Mouse (Mus musculus): ENCODE data around the gene Erich3. TPM values are rescaled to one million over a fixed set of nuclear protein-coding genes. Genes with fewer than 3 reads are reported as not detected.

Erich3 gene
- polyA plus RNA-seq, 1 experiment from 2014 or later: not detected

DNA sequence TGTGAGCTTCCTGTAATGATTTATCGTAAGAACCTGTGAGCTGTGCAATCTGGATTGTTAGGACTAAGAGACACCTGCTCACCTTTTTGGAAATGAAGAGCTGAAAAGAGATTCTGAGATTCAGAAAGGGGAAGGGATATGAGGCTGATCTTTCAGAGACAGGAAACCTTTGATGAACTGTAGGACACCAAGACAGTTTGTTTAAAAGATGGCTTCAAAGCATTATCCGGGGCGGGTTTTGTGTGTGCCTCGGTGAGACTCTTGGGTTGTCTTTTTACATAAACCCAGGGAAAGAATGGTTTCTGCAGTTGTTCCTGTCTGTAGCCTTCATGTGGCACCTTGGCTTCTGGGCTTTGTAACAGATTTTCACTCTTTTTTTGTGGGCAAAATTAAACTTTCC lies 30.2 kb downstream of the Erich3 start:
- 70% methylated on average over 4 of the region's 4 CpGs for WGBS
- no peak overlapping the region for H3K4me2 ChIP-seq (ENCODE audit: low read depth, low read length)
- H3K36me3 ChIP-seq (ENCODE audit: control insufficient read depth, insufficient read depth, low read length): no peaks in the 10 kb centered on the region
- peaks cover 8% of the 10 kb centered on the region for H3K4me1 ChIP-seq (ENCODE audit: control insufficient read depth, insufficient read depth, low read length)
- ATAC-seq: no peak
- no peaks in the 10 kb centered on the region for H3K9me3 ChIP-seq (ENCODE audit: control insufficient read depth, low read length)
- H3K4me3 ChIP-seq (ENCODE audit: low read length): no peak overlapping the region
- no peaks in the 10 kb centered on the region for H3K27me3 ChIP-seq (replicated peaks; ENCODE audit: control insufficient read depth, insufficient read depth, low read length)
- H3K27ac ChIP-seq (ENCODE audit: low read length): no peak overlapping the region
- no peak overlapping the region for H3K9ac ChIP-seq (ENCODE audit: low read depth, low read length)

DNA sequence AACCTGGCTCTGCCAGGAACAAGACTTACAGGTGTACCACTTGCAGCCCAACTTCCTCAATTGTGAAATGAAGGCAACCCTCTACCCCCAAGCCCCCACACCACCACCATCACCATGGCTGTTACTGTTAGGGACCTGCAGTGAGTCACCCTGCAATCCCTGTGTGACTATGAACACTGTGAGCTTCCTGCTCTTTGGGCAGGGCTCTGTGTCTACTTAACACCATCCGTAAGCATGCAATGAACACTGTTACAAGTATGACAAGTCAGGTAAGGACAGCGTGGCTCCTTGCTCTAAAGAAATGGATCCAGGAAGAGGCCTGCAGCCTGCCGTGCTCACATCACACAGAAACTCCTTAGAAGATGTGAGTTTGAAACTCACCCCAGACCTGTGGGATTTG lies 33.0 kb downstream of the Erich3 start:
- no peaks in the 10 kb centered on the region for H3K27me3 ChIP-seq (replicated peaks; ENCODE audit: control insufficient read depth, insufficient read depth, low read length)
- WGBS: 85% methylated on average over 3 of the region's 3 CpGs
- no peak overlapping the region for H3K4me2 ChIP-seq (ENCODE audit: low read depth, low read length)

DNA sequence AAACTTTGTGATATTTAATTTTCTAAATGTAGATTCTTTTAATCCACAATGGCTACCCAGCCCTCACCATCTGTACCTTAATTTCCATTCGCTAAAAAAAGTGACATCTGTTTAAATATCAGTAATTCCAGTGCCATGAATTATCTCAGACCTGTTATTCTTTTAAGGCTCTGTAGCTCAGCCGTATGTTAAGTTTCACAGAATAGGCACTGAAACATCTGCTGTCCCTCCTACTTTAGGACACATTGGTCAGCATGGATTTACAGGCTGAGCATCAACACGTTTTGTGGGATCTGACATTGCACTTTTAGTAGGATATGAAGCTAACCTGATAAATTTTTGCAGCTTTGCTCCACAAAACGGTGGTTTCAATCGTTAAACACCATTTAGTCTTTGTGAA lies 35.2 kb downstream of the Erich3 start:
- no peak overlapping the region for H3K4me2 ChIP-seq (ENCODE audit: low read depth, low read length)
- no peak overlapping the region for H3K27ac ChIP-seq (ENCODE audit: low read length)
- ATAC-seq: no peak
- H3K4me1 ChIP-seq (ENCODE audit: control insufficient read depth, insufficient read depth, low read length): peaks cover 4% of the 10 kb centered on the region
- H3K9me3 ChIP-seq (ENCODE audit: control insufficient read depth, low read length): no peaks in the 10 kb centered on the region
- H3K27me3 ChIP-seq (replicated peaks; ENCODE audit: control insufficient read depth, insufficient read depth, low read length): no peaks in the 10 kb centered on the region
- no peaks in the 10 kb centered on the region for H3K36me3 ChIP-seq (ENCODE audit: control insufficient read depth, insufficient read depth, low read length)
- no peak overlapping the region for H3K4me3 ChIP-seq (ENCODE audit: low read length)
- 43% methylated on average over 5 of the region's 5 CpGs for WGBS
- H3K9ac ChIP-seq (ENCODE audit: low read depth, low read length): no peak overlapping the region

More for the DNA sequence above, 33.0 kb downstream of the Erich3 start:
- Histone ChIP-seq H3K9ac (ENCODE audit: low read depth, low read length) (no peak overlapping the region), H3K9me3 (ENCODE audit: control insufficient read depth, low read length) (no peaks in the 10 kb centered on the region), H3K27ac (ENCODE audit: low read length) (no peak overlapping the region), H3K36me3 (ENCODE audit: control insufficient read depth, insufficient read depth, low read length) (no peaks in the 10 kb centered on the region), H3K4me1 (ENCODE audit: control insufficient read depth, insufficient read depth, low read length) (peaks cover 8% of the 10 kb centered on the region), H3K4me3 (ENCODE audit: low read length) (no peak overlapping the region)
- no peak for ATAC-seq

DNA sequence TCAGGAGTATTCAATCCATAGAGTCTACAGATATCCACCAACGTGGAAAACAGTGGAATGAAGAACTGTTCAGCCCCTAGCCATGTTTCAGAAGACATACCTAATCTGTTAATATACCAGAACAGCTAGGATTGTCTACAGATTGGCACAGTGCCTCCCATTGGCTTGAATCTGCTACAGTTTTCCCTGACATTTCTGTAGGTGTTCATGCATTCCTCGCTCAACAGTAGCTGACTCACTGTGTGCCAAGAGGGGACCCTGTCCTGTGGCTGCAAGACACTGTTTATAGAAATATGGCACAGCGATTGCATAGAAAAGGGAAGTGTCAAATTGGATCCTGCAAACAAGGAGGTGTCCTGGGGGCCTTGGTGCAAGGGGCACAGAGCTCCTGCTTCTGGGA lies 36.6 kb downstream of the Erich3 start:
- Histone ChIP-seq H3K9ac (ENCODE audit: low read depth, low read length) (no peak overlapping the region), H3K27ac (ENCODE audit: low read length) (no peak overlapping the region), H3K9me3 (ENCODE audit: control insufficient read depth, low read length) (no peaks in the 10 kb centered on the region), H3K27me3 (replicated peaks; ENCODE audit: control insufficient read depth, insufficient read depth, low read length) (no peaks in the 10 kb centered on the region), H3K4me3 (ENCODE audit: low read length) (no peak overlapping the region), H3K4me1 (ENCODE audit: control insufficient read depth, insufficient read depth, low read length) (peaks cover 3% of the 10 kb centered on the region), H3K4me2 (ENCODE audit: low read depth, low read length) (no peak overlapping the region), H3K36me3 (ENCODE audit: control insufficient read depth, insufficient read depth, low read length) (no peaks in the 10 kb centered on the region)
- 77% methylated on average over 3 of the region's 3 CpGs for WGBS
- ATAC-seq: no peak

DNA sequence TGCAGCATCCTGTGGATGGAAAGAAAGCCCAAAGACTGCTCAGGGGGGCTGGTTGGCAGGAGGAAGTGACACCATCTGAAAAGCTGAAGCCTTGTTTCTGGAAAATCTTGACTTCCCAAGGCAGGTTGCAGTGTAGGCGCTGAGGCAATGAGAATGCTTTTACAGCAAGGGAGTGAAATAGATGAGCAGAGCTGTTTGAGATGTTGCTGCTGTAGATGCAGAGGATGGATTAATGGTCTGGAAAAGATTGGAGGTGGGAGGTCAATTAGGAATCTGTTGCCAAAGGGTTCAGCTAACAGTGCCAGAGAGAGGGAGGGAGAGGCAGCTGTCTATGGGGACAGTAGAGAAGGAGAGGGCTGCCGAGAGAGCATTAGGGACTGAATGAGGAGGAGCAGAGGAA lies 37.1 kb downstream of the Erich3 start:
- no peak overlapping the region for H3K9ac ChIP-seq (ENCODE audit: low read depth, low read length)
- H3K4me2 ChIP-seq (ENCODE audit: low read depth, low read length): no peak overlapping the region
- WGBS: 61% methylated on average over 2 of the region's 2 CpGs
- H3K27ac ChIP-seq (ENCODE audit: low read length): no peak overlapping the region
- no peaks in the 10 kb centered on the region for H3K9me3 ChIP-seq (ENCODE audit: control insufficient read depth, low read length)
- no peak overlapping the region for H3K4me3 ChIP-seq (ENCODE audit: low read length)
- no peaks in the 10 kb centered on the region for H3K36me3 ChIP-seq (ENCODE audit: control insufficient read depth, insufficient read depth, low read length)
- H3K27me3 ChIP-seq (replicated peaks; ENCODE audit: control insufficient read depth, insufficient read depth, low read length): no peaks in the 10 kb centered on the region
- ATAC-seq: no peak
- H3K4me1 ChIP-seq (ENCODE audit: control insufficient read depth, insufficient read depth, low read length): no peaks in the 10 kb centered on the region

DNA sequence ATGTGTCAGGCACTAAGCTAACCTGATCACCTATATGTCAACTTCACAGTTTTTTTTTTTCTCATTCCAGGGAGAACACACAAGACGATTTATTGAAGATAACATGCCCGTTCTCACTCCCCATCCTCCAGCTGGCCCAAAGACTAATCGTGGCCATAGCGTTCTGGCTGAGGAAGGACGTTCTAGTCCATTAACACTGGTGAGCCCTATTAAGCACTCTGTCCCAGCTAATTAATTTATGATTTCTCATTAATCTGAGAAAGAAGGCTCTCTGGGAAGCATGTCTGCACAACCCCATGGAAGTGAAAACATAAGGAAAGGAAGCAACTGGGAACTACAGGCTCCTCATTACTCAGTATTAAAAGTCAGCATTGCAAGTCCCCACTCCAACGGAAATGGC lies 41.1 kb downstream of the Erich3 start:
- H3K27ac ChIP-seq (ENCODE audit: low read length): no peak overlapping the region
- H3K4me2 ChIP-seq (ENCODE audit: low read depth, low read length): no peak overlapping the region
- H3K9me3 ChIP-seq (ENCODE audit: control insufficient read depth, low read length): no peaks in the 10 kb centered on the region
- WGBS: 74% methylated on average over 6 of the region's 6 CpGs
- no peaks in the 10 kb centered on the region for H3K4me1 ChIP-seq (ENCODE audit: control insufficient read depth, insufficient read depth, low read length)
- H3K9ac ChIP-seq (ENCODE audit: low read depth, low read length): no peak overlapping the region
- no peak overlapping the region for H3K4me3 ChIP-seq (ENCODE audit: low read length)
- ATAC-seq: no peak
- H3K36me3 ChIP-seq (ENCODE audit: control insufficient read depth, insufficient read depth, low read length): no peaks in the 10 kb centered on the region
- H3K27me3 ChIP-seq (replicated peaks; ENCODE audit: control insufficient read depth, insufficient read depth, low read length): no peaks in the 10 kb centered on the region

DNA sequence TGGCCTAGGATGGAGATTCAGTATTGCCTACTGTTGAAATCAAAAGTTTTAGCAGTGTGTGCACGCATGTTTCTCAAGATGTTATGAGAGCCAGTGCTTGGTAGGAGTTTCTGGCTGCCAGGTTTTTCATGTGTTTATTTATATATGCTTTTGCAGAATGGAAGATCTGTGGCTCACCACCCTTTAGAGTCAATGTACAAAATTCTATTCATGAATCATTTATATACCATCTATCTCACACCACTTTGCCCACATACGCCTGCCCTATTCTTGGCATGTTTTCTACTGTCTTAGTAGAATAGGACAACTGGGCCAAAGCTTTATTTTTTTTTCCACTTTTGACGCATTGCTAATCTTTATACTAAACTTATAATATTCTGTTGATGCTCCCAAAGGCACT lies 44.5 kb downstream of the Erich3 start:
- 88% methylated on average over 3 of the region's 3 CpGs for WGBS
- no peak overlapping the region for H3K4me2 ChIP-seq (ENCODE audit: low read depth, low read length)
- no peaks in the 10 kb centered on the region for H3K9me3 ChIP-seq (ENCODE audit: control insufficient read depth, low read length)
- H3K4me3 ChIP-seq (ENCODE audit: low read length): no peak overlapping the region
- H3K4me1 ChIP-seq (ENCODE audit: control insufficient read depth, insufficient read depth, low read length): no peaks in the 10 kb centered on the region
- no peak overlapping the region for H3K9ac ChIP-seq (ENCODE audit: low read depth, low read length)
- no peak overlapping the region for H3K27ac ChIP-seq (ENCODE audit: low read length)
- no peak for ATAC-seq
- H3K36me3 ChIP-seq (ENCODE audit: control insufficient read depth, insufficient read depth, low read length): no peaks in the 10 kb centered on the region
- H3K27me3 ChIP-seq (replicated peaks; ENCODE audit: control insufficient read depth, insufficient read depth, low read length): no peaks in the 10 kb centered on the region

DNA sequence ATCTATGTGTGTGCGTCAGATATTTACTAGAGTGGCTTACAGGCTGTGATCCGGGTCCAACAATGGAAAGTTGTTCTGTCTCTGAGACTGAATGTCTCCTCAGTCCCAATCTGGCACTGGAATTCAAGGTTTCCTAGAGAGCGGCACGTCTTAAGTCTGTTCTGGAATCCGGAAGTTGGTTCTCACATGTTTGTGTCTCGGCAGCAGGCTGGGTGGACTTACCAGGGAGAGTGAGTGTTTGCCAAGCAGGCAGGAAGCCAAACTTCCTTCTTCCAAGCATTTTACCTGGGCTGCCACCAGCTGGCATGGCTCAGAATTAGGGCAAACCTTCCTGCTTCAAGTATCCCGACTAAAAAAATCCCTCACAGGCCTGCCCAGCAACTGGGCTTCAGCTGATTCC lies 59.5 kb downstream of the Erich3 start:
- no peak overlapping the region for H3K4me3 ChIP-seq (ENCODE audit: low read length)
- H3K4me1 ChIP-seq (ENCODE audit: control insufficient read depth, insufficient read depth, low read length): 0 out of 2 replicates have a peak, but pooled peaks cover 3% of the 10 kb centered on the region
- H3K27me3 ChIP-seq (replicated peaks; ENCODE audit: control insufficient read depth, insufficient read depth, low read length): no peaks in the 10 kb centered on the region
- 53% methylated on average over 7 of the region's 7 CpGs for WGBS
- H3K4me2 ChIP-seq (ENCODE audit: low read depth, low read length): no peak overlapping the region
- H3K9ac ChIP-seq (ENCODE audit: low read depth, low read length): no peak overlapping the region
- no peaks in the 10 kb centered on the region for H3K9me3 ChIP-seq (ENCODE audit: control insufficient read depth, low read length)
- no peak overlapping the region for H3K27ac ChIP-seq (ENCODE audit: low read length)
- no peak for ATAC-seq
- H3K36me3 ChIP-seq (ENCODE audit: control insufficient read depth, insufficient read depth, low read length): no peaks in the 10 kb centered on the region

DNA sequence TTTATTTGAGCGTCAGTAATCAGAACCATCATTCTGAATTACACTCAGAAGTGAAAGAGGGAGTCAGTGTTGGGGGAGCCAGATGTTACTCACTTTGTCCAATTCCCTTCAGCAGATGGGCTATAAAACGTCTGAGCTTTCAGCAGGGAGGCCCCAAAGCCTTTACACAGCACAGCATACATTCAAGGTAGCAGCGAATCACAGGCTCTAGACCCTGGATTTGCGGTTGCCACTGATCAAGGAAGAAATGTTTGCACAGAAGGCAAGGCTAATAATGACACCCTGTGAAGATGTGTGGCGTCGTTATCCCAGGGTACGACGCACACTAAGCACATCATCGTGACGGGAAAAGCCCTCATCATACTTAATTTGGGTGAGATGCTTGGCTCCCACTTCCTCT lies 67.8 kb downstream of the Erich3 start:
- no peak overlapping the region for H3K9ac ChIP-seq (ENCODE audit: low read depth, low read length)
- no peaks in the 10 kb centered on the region for H3K4me1 ChIP-seq (ENCODE audit: control insufficient read depth, insufficient read depth, low read length)
- H3K9me3 ChIP-seq (ENCODE audit: control insufficient read depth, low read length): no peaks in the 10 kb centered on the region
- H3K27me3 ChIP-seq (replicated peaks; ENCODE audit: control insufficient read depth, insufficient read depth, low read length): no peaks in the 10 kb centered on the region
- H3K36me3 ChIP-seq (ENCODE audit: control insufficient read depth, insufficient read depth, low read length): no peaks in the 10 kb centered on the region
- H3K27ac ChIP-seq (ENCODE audit: low read length): no peak overlapping the region
- 75% methylated on average over 10 of the region's 10 CpGs for WGBS
- H3K4me3 ChIP-seq (ENCODE audit: low read length): no peak overlapping the region
- no peak for ATAC-seq
- H3K4me2 ChIP-seq (ENCODE audit: low read depth, low read length): no peak overlapping the region

DNA sequence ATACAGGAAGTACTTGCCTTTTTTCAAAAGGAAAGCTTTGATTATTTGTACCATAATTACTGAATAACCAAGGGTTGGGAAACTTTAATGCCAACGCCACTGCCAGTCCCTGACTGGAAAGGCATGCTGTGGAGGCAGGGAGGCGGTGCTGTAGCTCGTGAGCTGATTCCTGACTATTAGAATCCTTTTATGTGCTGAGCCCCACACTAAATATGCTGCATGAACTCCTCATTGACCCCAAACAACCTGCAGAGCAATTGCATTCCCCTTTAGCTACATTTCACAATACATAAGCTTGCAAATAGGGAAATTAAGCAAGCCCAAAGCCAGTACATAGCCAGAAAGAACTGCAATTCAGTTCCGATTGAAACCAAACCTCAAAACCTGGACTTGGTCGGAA lies 77.8 kb downstream of the Erich3 start:
- 70% methylated on average over 5 of the region's 5 CpGs for WGBS
- ATAC-seq: no peak
- Histone ChIP-seq H3K27me3 (replicated peaks; ENCODE audit: control insufficient read depth, insufficient read depth, low read length) (no peaks in the 10 kb centered on the region), H3K4me1 (ENCODE audit: control insufficient read depth, insufficient read depth, low read length) (no peaks in the 10 kb centered on the region; the same call in 1 of the 2 replicates), H3K27ac (ENCODE audit: low read length) (no peak overlapping the region), H3K9me3 (ENCODE audit: control insufficient read depth, low read length) (no peaks in the 10 kb centered on the region), H3K4me2 (ENCODE audit: low read depth, low read length) (no peak overlapping the region), H3K4me3 (ENCODE audit: low read length) (no peak overlapping the region), H3K9ac (ENCODE audit: low read depth, low read length) (no peak overlapping the region), H3K36me3 (ENCODE audit: control insufficient read depth, insufficient read depth, low read length) (no peaks in the 10 kb centered on the region)
